Mouse (Mus musculus) CH12.LX (cell line): ENCODE data around the gene Klhl33. TPM values are rescaled to one million over a fixed set of nuclear protein-coding genes. Genes with fewer than 3 reads are reported as not detected.

Experiments used
- DNase-seq: peaks from one replicate; pipeline ENCODE4 v3.0.0-alpha.2; 2013; ENCODE audit errors: extremely low read depth
- H3K27ac ChIP-seq: 2 replicates; pipeline ENCODE4 v1.5.1; 2012; ENCODE audit warnings: low read depth, mild to moderate bottlenecking, control low read depth, moderate library complexity; ENCODE audit not compliant: insufficient read depth
- H3K27me3 ChIP-seq: replicated peaks from 2 replicates; pipeline ENCODE3; 2012; ENCODE audit warnings: inconsistent platforms
- H3K36me3 ChIP-seq, 2 experiments: replicated peaks in 1 of 2; 2 replicates each; pipeline versions ENCODE3 to v1.6.1; 2012; ENCODE audit warnings: inconsistent platforms in 1 of 2, low read length in 1 of 2, mild to moderate bottlenecking in 1 of 2, mixed read lengths in 1 of 2, moderate library complexity in 1 of 2; ENCODE audit not compliant: control insufficient read depth in 1 of 2, insufficient read depth in 1 of 2
- H3K4me1 ChIP-seq, 2 experiments: 2 replicates each; pipeline ENCODE4 v1.6.1; 2012; ENCODE audit warnings: inconsistent platforms in 1 of 2, moderate library complexity in 1 of 2; ENCODE audit not compliant: insufficient read depth in 2 of 2, control insufficient read depth in 1 of 2
- H3K4me2 ChIP-seq: 2 replicates; pipeline ENCODE4 v1.6.1; 2012; ENCODE audit warnings: low read depth, mild to moderate bottlenecking, control low read depth; ENCODE audit not compliant: poor library complexity, insufficient read depth, severe bottlenecking
- H3K4me3 ChIP-seq, 3 experiments: fragments of 150-350 bp in 1 of 3; sonication (generic) in 1 of 3; replicated peaks in 1 of 3; 2 replicates each; pipeline versions ENCODE3 to v1.5.1; 2011 to 2012; ENCODE audit warnings: low read depth in 2 of 3, low read length in 2 of 3, mild to moderate bottlenecking in 2 of 3, moderate library complexity in 2 of 3, control low read depth in 1 of 3, improper control_type of control experiment in 1 of 3, inconsistent platforms in 1 of 3, mixed read lengths in 1 of 3; ENCODE audit not compliant: poor library complexity in 1 of 3
- H3K79me2 ChIP-seq: replicated peaks from 2 replicates; pipeline ENCODE4 v1.6.1; 2012; ENCODE audit warnings: mild to moderate bottlenecking, moderate library complexity; ENCODE audit not compliant: control insufficient read depth, poor library complexity, insufficient read depth, severe bottlenecking; ENCODE audit errors: extremely low read depth
- H3K9ac ChIP-seq: 2 replicates; pipeline ENCODE4 v1.6.1; 2012; ENCODE audit warnings: low read depth, mild to moderate bottlenecking, control low read depth, moderate library complexity; ENCODE audit not compliant: insufficient read depth
- H3K9me3 ChIP-seq: replicated peaks from 2 replicates; pipeline ENCODE3; 2012; ENCODE audit warnings: low read length, inconsistent platforms, mixed read lengths
- BHLHE40 ChIP-seq: IDR thresholded peaks from 2 replicates; pipeline ENCODE4 v1.6.1; 2011; ENCODE audit warnings: mild to moderate bottlenecking, low read depth, low read length, improper control_type of control experiment
- CHD1 ChIP-seq: IDR thresholded peaks from 2 replicates; pipeline ENCODE4 v1.6.1; 2012; ENCODE audit warnings: low read depth, low read length, improper control_type of control experiment, inconsistent platforms
- CHD2 ChIP-seq: IDR thresholded peaks from 2 replicates; pipeline ENCODE4 v1.6.1; 2011; ENCODE audit warnings: low read length, improper control_type of control experiment
- CTCF ChIP-seq, 2 experiments: IDR thresholded peaks in 1 of 2; conservative IDR thresholded peaks in 1 of 2; 2 replicates each; pipeline ENCODE4 v1.5.1; 2011 to 2012; ENCODE audit warnings: low read depth in 2 of 2, low read length in 2 of 2, improper control_type of control experiment in 1 of 2, inconsistent platforms in 1 of 2, mild to moderate bottlenecking in 1 of 2, moderate library complexity in 1 of 2
- E2F4 ChIP-seq: IDR thresholded peaks from 2 replicates; pipeline ENCODE4 v1.6.1; 2011; ENCODE audit warnings: low read depth, low read length, improper control_type of control experiment; ENCODE audit not compliant: insufficient replicate concordance
- ELF1 ChIP-seq: IDR thresholded peaks from 2 replicates; pipeline ENCODE4 v1.6.1; 2014; ENCODE audit warnings: low read depth, mild to moderate bottlenecking, inconsistent platforms, low read length, improper control_type of control experiment
- EP300 ChIP-seq: IDR thresholded peaks from 2 replicates; pipeline ENCODE4 v1.6.1; 2011; ENCODE audit warnings: low read length, improper control_type of control experiment
- ETS1 ChIP-seq: conservative IDR thresholded peaks from 2 replicates; pipeline ENCODE4 v1.6.1; 2012; ENCODE audit warnings: low read depth, mild to moderate bottlenecking, inconsistent platforms, low read length, improper control_type of control experiment, moderate library complexity
- GABPA ChIP-seq: IDR thresholded peaks from 2 replicates; pipeline ENCODE4 v1.6.1; 2012; ENCODE audit warnings: low read depth, low read length, improper control_type of control experiment, inconsistent platforms; ENCODE audit not compliant: insufficient replicate concordance
- HCFC1 ChIP-seq: IDR thresholded peaks from 2 replicates; pipeline ENCODE4 v1.6.1; 2012; ENCODE audit warnings: low read depth, mild to moderate bottlenecking, inconsistent platforms, low read length, improper control_type of control experiment
- IRF4 ChIP-seq: IDR thresholded peaks from 2 replicates; pipeline ENCODE4 v1.6.1; 2014; ENCODE audit warnings: low read depth, mild to moderate bottlenecking, inconsistent platforms, low read length, improper control_type of control experiment
- JUN ChIP-seq: IDR thresholded peaks from 2 replicates; pipeline ENCODE4 v1.6.1; 2011; ENCODE audit warnings: low read depth, mild to moderate bottlenecking, low read length, improper control_type of control experiment, moderate library complexity; ENCODE audit not compliant: insufficient read depth
- JUND ChIP-seq: conservative IDR thresholded peaks from 2 replicates; pipeline ENCODE4 v1.6.1; 2011; ENCODE audit warnings: low read depth, low read length, improper control_type of control experiment
- MAFK ChIP-seq: IDR thresholded peaks from 2 replicates; pipeline ENCODE4 v1.6.1; 2011; ENCODE audit warnings: low read length, improper control_type of control experiment; ENCODE audit not compliant: insufficient replicate concordance
- MAX ChIP-seq: IDR thresholded peaks from 2 replicates; pipeline ENCODE4 v1.6.1; 2011; ENCODE audit warnings: low read length, improper control_type of control experiment
- MAZ ChIP-seq: IDR thresholded peaks from 2 replicates; pipeline ENCODE4 v1.6.1; 2012; ENCODE audit warnings: low read depth, mild to moderate bottlenecking, inconsistent platforms, low read length, improper control_type of control experiment, moderate library complexity
- MEF2A ChIP-seq: IDR thresholded peaks from 2 replicates; pipeline ENCODE4 v1.6.1; 2014; ENCODE audit warnings: low read depth, mild to moderate bottlenecking, inconsistent platforms, low read length, improper control_type of control experiment, borderline replicate concordance
- MXI1 ChIP-seq: IDR thresholded peaks from 2 replicates; pipeline ENCODE4 v1.6.1; 2011; ENCODE audit warnings: mild to moderate bottlenecking, low read depth, low read length, improper control_type of control experiment
- MYC ChIP-seq: IDR thresholded peaks from 2 replicates; pipeline ENCODE4 v1.6.1; 2011; ENCODE audit warnings: low read depth, mild to moderate bottlenecking, improper control_type of control experiment, low read length
- NELFE ChIP-seq: IDR thresholded peaks from 2 replicates; pipeline ENCODE4 v1.6.1; 2011; ENCODE audit warnings: low read depth, low read length, improper control_type of control experiment
- NRF1 ChIP-seq: IDR thresholded peaks from 2 replicates; pipeline ENCODE4 v1.6.1; 2014; ENCODE audit warnings: low read depth, mild to moderate bottlenecking, inconsistent platforms, low read length, improper control_type of control experiment, moderate library complexity
- PAX5 ChIP-seq: IDR thresholded peaks from 2 replicates; pipeline ENCODE4 v1.6.1; 2012; ENCODE audit warnings: low read length, inconsistent platforms, mixed read lengths
- POLR2AphosphoS2 ChIP-seq: IDR thresholded peaks from 2 replicates; pipeline ENCODE4 v1.6.1; 2011; ENCODE audit warnings: low read depth, low read length, improper control_type of control experiment
- RAD21 ChIP-seq: IDR thresholded peaks from 2 replicates; pipeline ENCODE4 v1.6.1; 2011; ENCODE audit warnings: low read depth, mild to moderate bottlenecking, low read length, improper control_type of control experiment, moderate library complexity
- RCOR1 ChIP-seq: conservative IDR thresholded peaks from 2 replicates; pipeline ENCODE4 v1.6.1; 2012; ENCODE audit warnings: low read depth, mild to moderate bottlenecking, inconsistent platforms, low read length, improper control_type of control experiment
- SMC3 ChIP-seq: IDR thresholded peaks from 2 replicates; pipeline ENCODE4 v1.6.1; 2011; ENCODE audit warnings: low read depth, low read length, improper control_type of control experiment
- TBP ChIP-seq: conservative IDR thresholded peaks from 2 replicates; pipeline ENCODE4 v1.6.1; 2011; ENCODE audit warnings: low read depth, low read length, improper control_type of control experiment
- UBTF ChIP-seq: IDR thresholded peaks from 2 replicates; pipeline ENCODE4 v1.6.1; 2012; ENCODE audit warnings: low read depth, mild to moderate bottlenecking, inconsistent platforms, low read length, improper control_type of control experiment, moderate library complexity
- ZC3H11A ChIP-seq: IDR thresholded peaks from 2 replicates; pipeline ENCODE4 v1.6.1; 2012; ENCODE audit warnings: low read depth, mild to moderate bottlenecking, inconsistent platforms, low read length, improper control_type of control experiment
- ZKSCAN1 ChIP-seq: IDR thresholded peaks from 2 replicates; pipeline ENCODE4 v1.6.1; 2012; ENCODE audit warnings: low read depth, inconsistent platforms, low read length, improper control_type of control experiment, borderline replicate concordance
- ZNF384 ChIP-seq: IDR thresholded peaks from 2 replicates; pipeline ENCODE4 v1.6.1; 2012; ENCODE audit warnings: low read depth, low read length, improper control_type of control experiment, inconsistent platforms
- dilution Hi-C: fragments of 300-500 bp; cut with MboI; formaldehyde crosslinking; loops from 2 replicates; pipeline ENCODE4 v1.14.3; 2020; ENCODE audit warnings: low sequenced_read_pairs; ENCODE audit not compliant: extremely low pct_unique_long_range_greater_than_20kb, extremely low pct_ligation_motif_present
- in situ Hi-C: fragments of 300-500 bp; cut with MboI; formaldehyde crosslinking; loops from 3 replicates; pipeline ENCODE4 v1.14.3; 2019; ENCODE audit warnings: low sequenced_read_pairs, low pct_ligation_motif_present, low pct_unique_long_range_greater_than_20kb, mixed read lengths
- polyA plus RNA-seq: library from polyadenylated mRNA; unstranded; fragments of >175 nt; gene quantifications from 2 replicates; pipeline ENCODE4 v1.2.1, GENCODE M21; 2012; ENCODE audit warnings: low read depth; ENCODE audit not compliant: insufficient read length
- total RNA-seq, 2 experiments: library from RNA; depleted of rRNA; stranded (reverse); fragments of 300-350 nt in 1 of 2; fragments of >200 nt in 1 of 2; gene quantifications; 2 replicates each; pipeline ENCODE4 v1.2.3; 2012 to 2014

The Klhl33 gene
- total and polyA plus RNA-seq, 3 experiments, result not detected

DNA sequence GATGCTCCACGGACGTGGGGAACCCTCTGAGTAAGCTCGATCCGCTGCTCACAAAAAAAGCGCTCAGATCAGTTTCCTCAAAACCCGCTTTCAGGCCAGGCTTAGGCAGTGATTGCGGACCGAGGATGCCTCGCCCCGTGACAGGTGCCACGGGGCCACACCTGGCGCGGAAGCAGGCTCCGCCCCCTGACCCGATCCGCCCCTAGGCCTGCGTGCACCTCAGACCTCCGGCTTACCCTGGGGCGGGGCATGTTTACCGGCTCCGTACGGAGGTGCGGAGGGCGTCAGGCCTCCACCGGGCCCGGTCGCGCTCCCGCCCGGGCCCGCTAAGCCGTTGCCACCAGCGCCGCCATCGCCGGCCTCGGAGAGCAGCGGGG lies 33.1 kb upstream of the Klhl33 start:
- no peaks in the 10 kb centered on the region for H3K27me3 ChIP-seq
- in situ Hi-C loops, result loop anchor here (5.0 to 10.0 kb wide), 2 partner anchors 123 to 134 kb away; partner anchors contain the start of genes Ccnb1ip1 and Parp2
- peak; percentile 60 for DNase-seq

DNA sequence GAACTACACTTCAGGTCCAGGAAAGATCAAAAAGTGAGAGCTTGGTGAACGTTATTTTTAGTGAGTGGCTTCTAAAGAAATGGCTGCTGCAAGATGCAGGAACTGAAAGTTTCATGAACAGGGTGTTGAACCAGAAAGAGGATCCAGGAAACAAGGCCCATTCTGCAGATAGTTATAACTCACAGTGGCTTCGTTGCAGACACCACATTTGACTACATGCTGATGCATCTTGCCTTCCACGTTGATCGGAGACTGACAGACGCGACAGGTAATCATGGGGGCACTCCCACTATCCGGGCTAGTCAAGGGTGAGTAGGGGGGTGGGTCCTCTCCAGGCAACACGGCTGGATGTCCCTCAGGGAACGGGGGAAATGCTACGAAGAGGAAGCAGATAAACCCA lies 32.6 kb upstream of the Klhl33 start:
- in situ Hi-C loops (loop anchor here (5.0 to 10.0 kb wide), 2 partner anchors 123 to 135 kb away; partner anchors contain the start of genes Ccnb1ip1 and Parp2), dilution Hi-C loops (no loop called here)
- TF ChIP-seq MAX (peak; percentile 54), POLR2AphosphoS2 (no peak), RCOR1 (no peak), EP300 (peak; percentile 92), HCFC1 (peak; percentile 50; the same call in 1 of the 2 replicates), CTCF (conservative IDR thresholded peaks at IDR 0.05 in 1 of 2, IDR thresholded peaks at IDR 0.05 in 1 of 2; ENCODE audit: low read depth in 2 of 2, low read length in 2 of 2) (no peak), IRF4 (peak; percentile 93), GABPA (no peak), ZC3H11A (no peak), ZNF384 (no peak), TBP (0 out of 2 replicates have a peak, but pooled peaks have one; percentile 32), RAD21 (no peak), JUN (no peak), MYC (peak; percentile 57; the same call in 1 of the 2 replicates), MXI1 (peak; percentile 64; the same call in 1 of the 2 replicates), PAX5 (no peak), MAZ (peak; percentile 63; the same call in 1 of the 2 replicates), MEF2A (peak; percentile 87), ETS1 (peak; percentile 59), ZKSCAN1 (no peak), CHD2 (0 out of 2 replicates have a peak, but pooled peaks have one; percentile 42), CHD1 (no peak), SMC3 (no peak), NRF1 (peak; percentile 45; the same call in 1 of the 2 replicates), E2F4 (no peak), MAFK (0 out of 2 replicates have a peak, but pooled peaks have one; percentile 29)

More for the DNA sequence above, 33.1 kb upstream of the Klhl33 start:
- H3K79me2 ChIP-seq, result peaks cover 18% of the 10 kb centered on the region
- peak overlapping the region; percentile 90 for H3K9ac ChIP-seq
- H3K4me1 ChIP-seq, result peaks cover 0 to 51% of the 10 kb centered on the region in 2 experiments; a peak in 2 of 4 replicates
- peak overlapping the region; percentile 86 to 94 (median 90) for H3K4me3 ChIP-seq
- peaks cover 35 to 59% of the 10 kb centered on the region in 2 experiments for H3K36me3 ChIP-seq
- dilution Hi-C loops, result no loop called here
- no peaks in the 10 kb centered on the region for H3K9me3 ChIP-seq
- peak overlapping the region; percentile 90 for H3K27ac ChIP-seq
- TF ChIP-seq RAD21, result no peak
- no peak for TF ChIP-seq POLR2AphosphoS2
- TF ChIP-seq ZNF384, result no peak
- no peak for TF ChIP-seq UBTF
- TF ChIP-seq MAFK, result no peak
- no peak for TF ChIP-seq MYC
- TF ChIP-seq MAX, result no peak
- no peak for TF ChIP-seq EP300
- no peak for TF ChIP-seq E2F4
- TF ChIP-seq RCOR1, result no peak
- no peak for TF ChIP-seq NELFE
- TF ChIP-seq SMC3, result no peak
- no peak for TF ChIP-seq JUND
- no peak for TF ChIP-seq BHLHE40
- no peak for TF ChIP-seq PAX5
- TF ChIP-seq ELF1, result no peak
- peak overlapping the region; percentile 64 for H3K4me2 ChIP-seq

More for the DNA sequence above, 32.6 kb upstream of the Klhl33 start:
- peak overlapping the region; percentile 90 for H3K27ac ChIP-seq
- H3K79me2 ChIP-seq, result peaks cover 19% of the 10 kb centered on the region
- H3K36me3 ChIP-seq, result peaks cover 35 to 55% of the 10 kb centered on the region in 2 experiments
- H3K9ac ChIP-seq, result peak overlapping the region; percentile 90
- peak overlapping the region; percentile 64 for H3K4me2 ChIP-seq
- no peaks in the 10 kb centered on the region for H3K9me3 ChIP-seq
- H3K4me1 ChIP-seq, result peaks cover 0 to 51% of the 10 kb centered on the region in 2 experiments; a peak in 2 of 4 replicates
- peak; percentile 76 for DNase-seq
- H3K4me3 ChIP-seq, result peak overlapping the region; percentile 86 to 94 (median 90)
- H3K27me3 ChIP-seq, result no peaks in the 10 kb centered on the region
